ENCODE assay signal across 21 mouse cellular contexts in genomic region chr6:92920938-92921689, GRCm38 (mm10). TPM values are rescaled to one million over a fixed set of nuclear protein-coding genes. Genes with fewer than 3 reads are reported as not detected.
DNase-seq lines count a peak whose midpoint lies in the region; TF ChIP-seq lines count a peak whose summit lies in the region.
"Had no signal": no experiment of that assay in that cellular context is flagged by ENCODE, and none has a peak within 500 bp of the region (broad histone marks: within the 10 kb centered on the region; RNA-seq: fewer than 3 reads in every experiment).

No protein-coding gene starts in this region.

- TF ChIP-seq CTCF in gastrocnemius, adult 2 months (IDR thresholded peaks at IDR 0.05): no peak

- H3K4me3 ChIP-seq in gastrocnemius, adult 2 months: peak overlapping the region; percentile 43
- H3K4me3 ChIP-seq: forebrain, embryonic 10.5 days; hindbrain, embryonic 12.5 days; limb, embryonic 12.5 days; liver, embryonic 12.5 days had no signal

- intact Hi-C loops in gastrocnemius, adult 2 months (cut with DNase I): no loop called here

- peak overlapping the region; percentile 44 for H3K27ac ChIP-seq in gastrocnemius, adult 2 months
- H3K27ac ChIP-seq: forebrain, embryonic 10.5 days; hindbrain, embryonic 12.5 days; limb, embryonic 12.5 days; liver, embryonic 12.5 days; stomach, postnatal 0 days had no signal

- DNase-seq in gastrocnemius, adult 2 months: no peak
- DNase-seq in gastrocnemius, adult 8-10 months (ENCODE audit: low spot score in 2 of 2): no peak
- DNase-seq in kidney, adult 18-20 months: peak; percentile 32
- no peak for DNase-seq in kidney, adult 11 months
- DNase-seq in kidney, adult 9 months: peak; percentile 42
- peak; percentile 27 to 61 for DNase-seq in kidney, postnatal 25 days
- no peak for DNase-seq in right cerebral cortex, postnatal 4 days
- no peak for DNase-seq in urinary bladder, postnatal 25 days (ENCODE audit: low spot score)
- DNase-seq: cerebellum, adult 2 months; cerebellum, postnatal 36 days; gastrocnemius, postnatal 14 days; lung, adult 2 months; right cerebral cortex, postnatal 25 days; thymus, postnatal 25 days had no signal

RNA-seq across cellular contexts. Expression of gene Adamts9, which starts 22.2 kb away (rescaled TPM):
- 1 to 10 TPM; 8.5 to 8.9 TPM for total RNA-seq in gastrocnemius, adult 2 months (2021)
- 1 to 10 TPM; 1.5 to 3.0 (median 2.1) TPM for total RNA-seq in gastrocnemius, adult 8-10 months (2022)

RNA-seq across cellular contexts. Expression of gene Gm15737, which starts 52.0 kb away (rescaled TPM):
- total RNA-seq in gastrocnemius, adult 2 months (2021): under 1 TPM; 0.50 to 0.51 TPM
- under 1 TPM; 0.25 to 0.73 (median 0.56) TPM for total RNA-seq in gastrocnemius, adult 8-10 months (2022)
- total RNA-seq: layer of hippocampus, postnatal 14 days; left cerebral cortex, postnatal 10 days had no signal

Comparison
In these comparisons a context has a peak if more than half of its experiments do, and no peak if none do; other contexts are left out.
1. DNase-seq: peak in kidney, adult 18-20 months (single experiment), kidney, adult 9 months (single experiment) and kidney, postnatal 25 days (2 of 2); none in gastrocnemius, adult 2 months (single experiment), gastrocnemius, adult 8-10 months (0 of 2), kidney, adult 11 months (single experiment), right cerebral cortex, postnatal 4 days (single experiment) and urinary bladder, postnatal 25 days (single experiment).